Mouse (Mus musculus) bone marrow, adult 2 months (tissue): ENCODE measurements around the gene Adamts14. TPM values are rescaled to one million over a fixed set of nuclear protein-coding genes. Genes with fewer than 3 reads are reported as not detected.

Experiments
- H3K27ac ChIP-seq: fragments of 200-500 bp; 2 replicates; pipeline ENCODE4 v1.5.1; 2012; ENCODE audit warnings: low read depth, mild to moderate bottlenecking, control low read depth, inconsistent platforms, low read length; ENCODE audit not compliant: control insufficient read depth, poor library complexity, insufficient read depth
- H3K4me1 ChIP-seq: fragments of 200-500 bp; 2 replicates; pipeline ENCODE4 v1.6.1; 2011; ENCODE audit warnings: low read length; ENCODE audit not compliant: control insufficient read depth, insufficient read depth
- H3K4me3 ChIP-seq: fragments of 200-500 bp; replicated peaks from 2 replicates; pipeline ENCODE3; 2011; ENCODE audit warnings: mild to moderate bottlenecking, low read depth, low read length, control low read depth; ENCODE audit not compliant: control insufficient read depth
- CTCF ChIP-seq: fragments of 200-500 bp; IDR thresholded peaks from 2 replicates; pipeline ENCODE4 v1.5.1; 2011; ENCODE audit warnings: low read length, control low read depth; ENCODE audit not compliant: control insufficient read depth, insufficient read depth
- POLR2A ChIP-seq: fragments of 200-500 bp; IDR thresholded peaks from 2 replicates; pipeline ENCODE4 v1.6.1; 2011; ENCODE audit warnings: low read depth, mild to moderate bottlenecking, control low read depth, low read length, borderline replicate concordance; ENCODE audit not compliant: control insufficient read depth
- WGBS: fragments of 180-500 bp; shearing (Covaris S2); methylation state at CpG from one replicate; pipeline ENCODE4 v1.1.7; 2018; 5-methylcytosine and 5-hydroxymethylcytosine counted together
- polyA plus RNA-seq: library from polyadenylated mRNA; stranded (reverse); fragments of >200 nt; gene quantifications from 2 replicates; pipeline ENCODE4 v1.2.4, GENCODE M21; 2011; ENCODE audit warnings: low replicate concordance; ENCODE audit not compliant: missing spikeins, insufficient read depth, insufficient read length

The Adamts14 gene
- polyA plus RNA-seq, 1 experiment: 3.6 TPM

- TF ChIP-seq POLR2A (no peak), CTCF (no peak)
- 79% methylated on average over 4 of the region's 4 CpGs for WGBS
- no peak overlapping the region for H3K4me3 ChIP-seq
- no peak overlapping the region for H3K27ac ChIP-seq
- no peaks in the 10 kb centered on the region for H3K4me1 ChIP-seq
Observed at GRCm38 (mm10) chr10:61211105-61211504, 62.1 kb downstream of the Adamts14 start.

DNA sequence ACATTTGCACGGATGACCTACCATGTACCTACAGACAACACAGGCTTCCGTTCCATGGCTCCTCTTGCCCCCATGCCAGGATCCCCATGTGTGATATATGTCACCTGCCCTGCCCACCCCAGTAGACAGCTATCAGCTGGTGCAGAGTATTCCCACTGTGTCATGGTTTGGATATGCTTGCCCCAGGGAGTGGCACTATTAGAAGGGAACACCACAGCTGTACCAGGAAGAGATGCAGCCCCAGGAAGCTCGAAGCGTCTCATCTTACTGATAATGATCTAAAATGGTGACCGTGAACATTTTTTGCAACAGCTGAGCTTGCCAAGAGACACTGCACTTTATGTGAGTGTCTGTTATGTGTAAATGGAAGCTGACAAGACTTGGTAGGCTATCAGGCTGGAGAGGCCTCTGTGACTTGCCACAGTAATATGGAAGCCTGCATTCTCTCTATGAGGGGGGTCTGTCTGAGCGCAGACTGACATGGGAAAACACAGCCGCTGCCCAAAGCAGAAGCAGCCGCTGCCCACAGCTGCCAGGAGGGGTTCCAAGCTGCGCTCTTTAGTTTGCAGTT, 65.0 kb downstream of the Adamts14 start:
- TF ChIP-seq POLR2A: no peak
- H3K4me1 ChIP-seq: no peaks in the 10 kb centered on the region
- 68% methylated on average over 9 of the region's 9 CpGs for WGBS
- H3K4me3 ChIP-seq: no peak overlapping the region
- no peak overlapping the region for H3K27ac ChIP-seq

DNA sequence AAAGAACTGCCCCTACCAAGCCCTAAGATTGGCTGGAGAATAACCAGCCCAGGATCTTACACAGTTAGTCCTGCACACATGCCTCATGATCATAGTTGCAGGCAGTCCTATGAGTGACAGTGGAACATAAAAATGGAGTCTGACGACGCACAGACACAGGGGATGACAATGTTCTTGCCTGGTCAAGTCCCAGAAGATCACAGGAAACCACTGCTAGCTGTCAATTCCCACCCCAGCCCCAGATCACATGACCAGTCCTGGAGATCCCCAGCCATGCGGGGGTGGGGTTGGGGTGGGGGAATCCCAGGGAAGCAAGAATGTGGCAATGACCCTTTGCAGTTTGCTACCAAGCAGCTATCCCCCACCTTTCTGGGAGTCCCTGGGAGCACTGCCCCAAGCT, 69.3 kb downstream of the Adamts14 start:
- Histone ChIP-seq H3K4me3 (no peak overlapping the region), H3K4me1 (peaks cover 3% of the 10 kb centered on the region), H3K27ac (no peak overlapping the region)
- WGBS: 50% methylated on average over 3 of the region's 3 CpGs
- no peak for TF ChIP-seq CTCF
- no peak for TF ChIP-seq POLR2A

DNA sequence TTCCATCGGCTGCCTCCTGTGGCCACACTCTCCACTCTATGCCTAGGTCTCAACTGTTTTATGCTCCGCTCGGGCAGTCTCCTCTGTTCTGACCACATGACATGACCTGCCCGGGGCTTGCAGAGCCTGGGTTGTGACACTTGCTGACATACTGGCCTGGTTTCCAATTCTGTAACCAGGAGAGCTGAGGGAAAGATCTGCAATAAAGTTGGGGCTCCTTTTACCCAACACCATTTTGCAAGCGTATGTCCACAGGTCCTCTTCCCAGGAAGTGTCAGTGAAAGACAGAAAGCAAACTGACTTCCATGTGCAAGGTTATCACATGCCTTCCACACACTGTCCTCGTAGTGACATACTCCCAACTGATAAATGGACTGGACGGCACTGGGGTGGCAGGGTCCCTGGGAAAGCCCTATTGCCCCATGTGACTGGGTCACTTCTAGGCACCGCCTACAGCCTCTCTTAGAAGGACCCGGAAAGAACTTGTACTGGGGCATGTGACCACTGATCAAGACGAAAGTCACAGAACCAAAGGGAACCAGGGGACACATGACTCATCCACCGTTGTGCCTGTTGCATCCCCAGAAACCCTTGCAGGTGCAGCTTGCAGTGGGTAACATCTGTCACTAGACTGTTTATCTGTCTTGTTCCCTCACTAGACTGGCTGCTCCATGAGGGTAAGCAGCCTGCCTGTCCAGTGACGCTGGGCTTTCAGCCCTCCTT, 71.5 kb downstream of the Adamts14 start:
- 42% methylated on average over 12 of the region's 12 CpGs for WGBS
- TF ChIP-seq POLR2A: no peak
- TF ChIP-seq CTCF: no peak
- no peak overlapping the region for H3K4me3 ChIP-seq
- H3K27ac ChIP-seq: peak overlapping the region; percentile 53
- H3K4me1 ChIP-seq: peaks cover 3% of the 10 kb centered on the region

DNA sequence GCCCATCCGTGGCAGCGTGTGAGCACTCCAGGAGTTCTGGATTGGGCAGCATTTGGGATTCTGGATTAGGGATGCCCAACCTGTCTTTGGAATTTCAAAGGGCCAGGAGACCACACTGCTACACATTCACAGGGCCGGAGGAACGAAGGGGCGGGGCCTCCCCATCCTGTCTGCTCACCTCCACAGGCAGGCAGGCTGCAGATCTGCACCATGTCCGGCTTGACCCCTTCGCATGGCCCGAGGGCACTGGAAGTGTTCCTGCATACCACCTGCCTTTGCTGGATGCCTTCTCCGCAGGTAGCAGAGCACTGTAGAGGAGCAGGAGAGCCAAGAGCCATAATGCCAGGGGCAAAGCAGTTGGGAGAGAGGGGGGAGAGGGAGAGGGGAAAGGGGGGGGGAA, 72.2 kb downstream of the Adamts14 start:
- H3K4me1 ChIP-seq: peaks cover 3% of the 10 kb centered on the region
- TF ChIP-seq POLR2A (no peak), CTCF (no peak)
- H3K4me3 ChIP-seq: no peak overlapping the region
- 81% methylated on average over 9 of the region's 9 CpGs for WGBS
- no peak overlapping the region for H3K27ac ChIP-seq

DNA sequence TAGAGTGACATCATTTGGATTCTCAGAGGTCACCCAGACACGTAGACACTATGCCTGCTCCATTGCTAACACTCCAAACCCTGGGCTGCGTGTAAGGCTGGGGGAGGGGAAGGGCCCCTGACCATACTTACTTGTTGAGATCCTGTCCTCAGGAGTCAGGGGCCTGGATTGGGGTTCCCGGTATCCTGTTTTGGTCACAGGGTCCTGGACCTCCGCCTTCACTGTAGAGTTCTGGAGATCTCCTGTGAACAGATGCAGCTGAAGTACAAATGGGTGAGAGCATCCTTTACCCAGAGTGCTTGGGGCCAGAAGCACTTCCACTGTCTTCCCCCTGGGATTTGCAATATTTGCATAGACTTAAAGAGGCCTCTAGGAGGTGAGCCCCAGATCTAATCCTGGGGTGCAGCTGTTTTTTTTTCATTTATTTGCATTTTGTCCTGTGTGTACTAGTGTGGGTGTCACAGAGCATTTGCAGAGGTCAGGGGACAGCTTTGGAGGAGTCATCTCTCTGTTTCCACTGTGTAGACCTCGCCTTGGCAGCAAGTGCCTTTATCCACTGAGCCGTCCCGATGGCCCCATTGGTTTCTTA, 72.9 kb downstream of the Adamts14 start:
- Histone ChIP-seq H3K27ac (no peak overlapping the region), H3K4me1 (peaks cover 3% of the 10 kb centered on the region), H3K4me3 (no peak overlapping the region)
- 81% methylated on average over 7 of the region's 7 CpGs for WGBS
- TF ChIP-seq CTCF: no peak
- TF ChIP-seq POLR2A: no peak

DNA sequence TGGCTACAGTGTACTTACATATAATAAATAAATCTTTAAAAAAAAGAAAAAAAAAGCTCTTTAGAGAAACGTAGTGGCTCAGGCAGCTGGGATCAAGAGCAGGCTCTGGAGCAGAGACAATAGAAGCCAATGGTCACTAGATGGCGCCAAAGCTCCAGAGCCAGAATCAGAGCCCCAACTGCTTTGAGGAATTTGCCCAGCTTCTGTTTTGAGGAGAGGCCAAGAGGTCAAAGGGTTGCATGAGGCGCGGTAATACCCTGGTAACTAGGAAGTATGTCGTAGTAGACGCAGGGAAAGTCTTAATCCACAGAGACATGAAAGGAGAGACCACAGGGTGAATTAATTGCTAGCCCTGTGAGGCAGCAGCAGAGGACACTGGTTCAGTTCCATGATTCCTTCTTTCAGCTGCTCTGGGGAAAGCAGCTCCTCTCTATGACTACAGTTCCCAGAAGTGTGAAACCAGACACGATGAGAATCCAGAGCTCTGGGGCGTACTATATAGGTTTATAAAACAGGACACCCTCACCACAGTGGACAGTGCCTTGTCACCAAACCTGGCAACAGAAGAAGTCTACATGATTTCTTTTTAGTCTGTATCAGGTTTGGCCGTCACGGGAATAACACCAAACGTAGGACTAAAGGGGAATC, 73.5 kb downstream of the Adamts14 start:
- no peak overlapping the region for H3K4me3 ChIP-seq
- peaks cover 3% of the 10 kb centered on the region for H3K4me1 ChIP-seq
- no peak for TF ChIP-seq POLR2A
- TF ChIP-seq CTCF: peak; percentile 92
- 28% methylated on average over 11 of the region's 11 CpGs for WGBS
- H3K27ac ChIP-seq: no peak overlapping the region

DNA sequence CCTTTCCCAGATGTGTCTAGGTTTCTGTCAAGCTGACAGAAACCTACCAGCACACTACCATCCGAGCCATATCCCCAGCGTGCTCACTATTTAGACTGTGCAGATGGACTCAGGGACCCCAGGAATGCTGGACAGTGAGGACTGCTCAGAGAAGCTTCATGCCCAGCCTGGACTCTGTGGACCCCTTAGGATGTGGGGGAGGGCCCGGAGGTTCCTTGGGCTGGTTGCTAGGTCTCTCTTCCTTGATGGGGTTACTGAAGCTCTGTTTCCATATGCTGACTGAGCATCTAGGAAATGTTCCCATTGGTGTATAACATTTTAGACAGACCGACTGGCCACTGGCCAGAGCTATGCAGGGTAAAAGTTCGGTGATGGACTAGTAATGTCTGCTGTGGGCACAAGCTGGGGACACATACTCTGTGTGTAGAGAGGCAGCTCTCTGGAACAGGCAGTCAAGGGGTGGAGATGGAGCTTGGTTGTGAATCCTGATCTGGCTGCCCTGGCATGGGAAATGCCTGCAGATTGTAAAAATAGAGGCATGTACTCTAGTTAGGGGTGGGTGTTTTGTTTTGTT, 77.4 kb downstream of the Adamts14 start:
- Histone ChIP-seq H3K4me3 (no peak overlapping the region), H3K27ac (no peak overlapping the region), H3K4me1 (no peaks in the 10 kb centered on the region)
- TF ChIP-seq CTCF (no peak), POLR2A (no peak)
- 72% methylated on average over 5 of the region's 5 CpGs for WGBS
